Mouse (Mus musculus) intestine, embryonic 15.5 days (tissue): ENCODE measurements at regions not wholly inside any gene's neighbourhood (a gene's known extent, or its start where the extent isn't known, plus 50 kb on each side); places are given as distances from the start of the nearest gene placed in this dataset.

Experiments used
- ATAC-seq: fragments of 200-750 bp; cut with Nextera tagmentation; 2 replicates; pipeline ENCODE4 v1.8.0; 2017; ENCODE audit warnings: moderate TSS enrichment, moderate library complexity
- H3K27ac ChIP-seq: fragments of 300-500 bp; sonication (generic); 2 replicates; pipeline ENCODE4 v1.5.1; 2015; ENCODE audit warnings: mild to moderate bottlenecking, inconsistent platforms
- H3K27me3 ChIP-seq: fragments of 300-500 bp; sonication (generic); replicated peaks from 2 replicates; pipeline ENCODE4 v1.6.1; 2015; ENCODE audit warnings: inconsistent platforms
- H3K36me3 ChIP-seq: fragments of 300-500 bp; sonication (generic); 2 replicates; pipeline ENCODE4 v1.6.1; 2015; ENCODE audit warnings: inconsistent platforms
- H3K4me1 ChIP-seq: fragments of 300-500 bp; sonication (generic); replicated peaks from 2 replicates; pipeline ENCODE4 v1.6.1; 2015; ENCODE audit warnings: inconsistent platforms
- H3K4me2 ChIP-seq: fragments of 300-500 bp; sonication (generic); replicated peaks from 2 replicates; pipeline ENCODE4 v1.6.1; 2015; ENCODE audit warnings: mild to moderate bottlenecking, inconsistent platforms
- H3K4me3 ChIP-seq: fragments of 300-500 bp; sonication (generic); replicated peaks from 2 replicates; pipeline ENCODE4 v1.5.1; 2015; ENCODE audit warnings: inconsistent platforms
- H3K9ac ChIP-seq: fragments of 300-500 bp; sonication (generic); 2 replicates; pipeline ENCODE4 v1.6.1; 2015; ENCODE audit warnings: inconsistent platforms
- H3K9me3 ChIP-seq: fragments of 300-500 bp; sonication (generic); 2 replicates; pipeline ENCODE4 v1.6.1; 2016; ENCODE audit warnings: inconsistent platforms
- WGBS: fragments of 180-500 bp; shearing (Covaris S2); methylation state at CpG from one replicate; pipeline ENCODE4 v1.1.7; 2015; 5-methylcytosine and 5-hydroxymethylcytosine counted together

DNA sequence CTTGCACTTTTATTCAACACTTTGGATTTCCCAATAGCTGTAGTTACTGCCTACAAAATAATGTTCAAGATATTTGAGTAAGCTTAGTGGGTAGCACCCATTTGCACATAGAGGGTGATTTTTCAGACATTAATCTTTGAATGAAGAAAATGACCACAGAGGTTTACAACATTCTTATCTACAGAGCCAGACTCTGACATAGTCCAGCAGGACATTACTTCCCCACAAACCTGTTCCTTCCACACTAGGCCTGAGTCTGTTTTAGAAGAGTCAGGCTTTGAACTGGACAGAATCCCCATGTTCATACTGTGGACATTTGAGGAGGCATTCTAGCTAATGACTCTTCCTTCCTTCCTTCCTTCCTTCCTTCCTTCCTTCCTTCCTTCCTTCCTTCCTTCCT, 233.6 kb upstream of the P2ry1 start:
- Histone ChIP-seq H3K36me3 (no peaks in the 10 kb centered on the region), H3K4me3 (no peak overlapping the region), H3K4me2 (no peak overlapping the region), H3K9ac (no peak overlapping the region), H3K27me3 (no peaks in the 10 kb centered on the region), H3K27ac (no peak overlapping the region), H3K4me1 (no peaks in the 10 kb centered on the region), H3K9me3 (no peaks in the 10 kb centered on the region)
- ATAC-seq: no peak

DNA sequence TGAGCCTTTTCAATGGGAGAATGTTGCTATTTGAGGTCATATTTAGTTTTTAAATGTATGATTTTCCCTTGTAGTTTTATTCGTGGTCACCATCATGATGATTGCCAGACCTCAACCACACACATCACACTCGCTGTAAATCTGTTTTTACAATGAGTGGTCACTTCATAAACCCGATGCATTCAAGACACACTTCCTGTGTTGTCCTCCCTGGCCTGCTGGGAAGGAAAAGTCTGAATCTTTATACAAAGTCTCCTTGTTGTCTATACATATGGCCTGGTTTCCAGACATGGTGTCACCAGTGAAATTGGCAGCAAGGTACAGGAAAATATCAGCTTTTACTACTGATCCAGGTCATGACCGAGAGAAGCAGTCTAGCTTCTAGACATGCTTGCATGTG, 230.7 kb upstream of the P2ry1 start:
- Histone ChIP-seq H3K9ac (no peak overlapping the region), H3K9me3 (no peaks in the 10 kb centered on the region), H3K27me3 (no peaks in the 10 kb centered on the region), H3K36me3 (no peaks in the 10 kb centered on the region), H3K4me3 (no peak overlapping the region), H3K27ac (no peak overlapping the region), H3K4me2 (no peak overlapping the region), H3K4me1 (no peaks in the 10 kb centered on the region)
- no peak for ATAC-seq
- WGBS: 54% methylated on average over 4 of the region's 4 CpGs

DNA sequence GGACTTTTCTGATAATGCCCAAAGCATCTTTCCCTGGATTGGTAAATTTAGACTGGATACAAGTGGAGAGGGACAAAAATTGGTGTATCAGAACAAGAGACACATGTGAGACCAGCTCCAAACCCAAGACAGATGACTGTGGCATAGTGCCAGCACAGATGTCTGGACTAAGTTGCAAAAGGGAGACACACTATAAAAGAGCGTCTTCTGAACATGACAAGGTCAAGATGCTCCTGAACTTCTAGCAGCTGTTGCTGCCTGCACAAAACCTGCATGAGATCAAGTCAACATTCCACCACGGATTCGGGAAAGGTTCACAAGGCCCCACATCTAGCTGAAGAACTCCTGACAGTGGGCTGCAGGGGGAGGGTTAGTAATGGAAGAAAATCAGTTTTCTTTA, 229.2 kb upstream of the P2ry1 start:
- H3K4me1 ChIP-seq: no peaks in the 10 kb centered on the region
- no peak overlapping the region for H3K27ac ChIP-seq
- H3K4me3 ChIP-seq: no peak overlapping the region
- 48% methylated on average over 3 of the region's 3 CpGs for WGBS
- H3K36me3 ChIP-seq: no peaks in the 10 kb centered on the region
- no peaks in the 10 kb centered on the region for H3K9me3 ChIP-seq
- H3K4me2 ChIP-seq: no peak overlapping the region
- peak; percentile 39; the same call in 1 of the 2 replicates for ATAC-seq
- H3K9ac ChIP-seq: no peak overlapping the region
- H3K27me3 ChIP-seq: no peaks in the 10 kb centered on the region

DNA sequence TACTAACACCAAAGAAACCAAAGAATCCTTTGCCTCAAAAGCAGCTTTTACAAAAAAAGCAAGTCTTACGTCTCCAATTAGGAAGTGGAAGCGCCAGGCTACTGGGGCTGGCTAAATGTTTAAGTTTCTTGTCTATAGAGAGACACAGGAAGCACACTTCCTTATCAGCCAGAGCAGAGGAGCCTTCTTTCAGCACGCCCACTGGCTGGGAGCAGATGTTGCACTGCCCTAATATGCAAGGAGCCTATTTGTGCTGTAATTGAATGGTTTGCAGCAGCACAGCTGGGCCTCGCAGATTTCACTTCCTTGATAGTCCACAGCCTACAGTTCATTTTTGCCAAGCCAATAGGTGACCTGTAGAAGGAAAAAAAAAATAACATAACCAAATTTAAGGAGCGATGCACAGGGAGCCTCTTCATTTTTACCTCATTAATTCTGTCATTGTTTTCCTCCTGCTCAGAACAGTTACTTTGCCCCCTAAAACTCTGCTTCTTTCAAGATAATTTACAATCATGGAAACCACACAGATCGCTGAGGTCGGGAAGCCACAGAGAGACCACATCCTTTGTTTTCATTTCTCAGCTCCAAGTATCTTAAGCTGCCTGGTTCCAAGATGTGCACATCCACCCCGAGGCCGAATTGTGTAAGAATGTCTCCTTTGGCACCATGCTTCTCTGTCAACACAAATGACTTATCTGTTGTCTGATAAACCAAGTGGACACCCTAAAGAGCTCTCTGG, 217.3 kb upstream of the P2ry1 start:
- peak; percentile 88 for ATAC-seq
- 43% methylated on average over 9 of the region's 9 CpGs for WGBS

DNA sequence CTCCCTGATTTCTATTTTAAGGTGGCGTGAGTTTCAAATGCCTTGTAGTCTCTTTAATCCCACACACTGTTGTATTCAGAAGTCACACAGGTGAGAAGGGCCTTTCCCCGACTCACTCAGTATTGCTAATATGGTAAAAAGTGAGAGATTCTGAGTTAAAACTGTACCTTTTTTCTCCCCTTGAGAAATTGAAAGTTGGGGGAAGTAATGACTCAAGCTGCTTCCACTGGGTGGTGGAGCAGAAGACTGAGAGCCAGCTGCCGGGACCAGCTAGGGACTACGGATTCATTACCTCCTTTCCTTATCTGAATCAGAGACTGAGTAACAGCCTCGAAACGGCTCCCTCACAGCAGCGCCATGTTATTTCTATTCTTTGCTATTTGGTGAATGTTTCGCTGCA, 214.6 kb upstream of the P2ry1 start:
- Histone ChIP-seq H3K4me3 (no peak overlapping the region), H3K4me1 (no peaks in the 10 kb centered on the region), H3K4me2 (no peak overlapping the region), H3K9me3 (no peaks in the 10 kb centered on the region), H3K36me3 (no peaks in the 10 kb centered on the region), H3K9ac (no peak overlapping the region), H3K27ac (no peak overlapping the region), H3K27me3 (no peaks in the 10 kb centered on the region)
- WGBS: 80% methylated on average over 8 of the region's 8 CpGs
- ATAC-seq: no peak

More for the DNA sequence above, 217.3 kb upstream of the P2ry1 start:
- H3K27me3 ChIP-seq: no peaks in the 10 kb centered on the region
- no peaks in the 10 kb centered on the region for H3K36me3 ChIP-seq
- H3K27ac ChIP-seq: no peak overlapping the region
- H3K4me1 ChIP-seq: no peaks in the 10 kb centered on the region
- H3K4me3 ChIP-seq: no peak overlapping the region
- H3K4me2 ChIP-seq: no peak overlapping the region
- H3K9ac ChIP-seq: no peak overlapping the region
- H3K9me3 ChIP-seq: no peaks in the 10 kb centered on the region

DNA sequence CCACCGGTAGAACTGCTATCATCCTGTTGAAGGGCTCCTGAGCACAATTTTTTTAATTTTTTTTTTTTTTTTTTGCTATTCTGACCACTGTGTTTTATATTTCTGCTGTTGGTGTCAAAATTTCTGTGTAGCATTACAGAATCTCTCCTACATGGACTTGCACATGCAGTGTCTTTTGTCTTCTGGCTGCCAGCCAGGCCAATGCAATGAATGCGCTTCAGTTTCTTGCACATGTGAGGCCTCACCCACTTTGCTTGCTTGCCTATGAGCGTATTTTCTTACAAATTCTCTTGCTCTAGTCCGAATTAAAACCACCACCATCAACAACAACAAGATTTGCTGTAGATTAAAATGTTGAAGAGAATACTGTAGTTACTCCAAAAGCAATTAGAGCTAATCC, 213.2 kb upstream of the P2ry1 start:
- H3K27me3 ChIP-seq: no peaks in the 10 kb centered on the region
- WGBS: 76% methylated on average over 4 of the region's 4 CpGs
- no peak overlapping the region for H3K27ac ChIP-seq
- H3K36me3 ChIP-seq: no peaks in the 10 kb centered on the region
- H3K9ac ChIP-seq: no peak overlapping the region
- ATAC-seq: no peak
- no peak overlapping the region for H3K4me3 ChIP-seq
- H3K4me1 ChIP-seq: no peaks in the 10 kb centered on the region
- no peaks in the 10 kb centered on the region for H3K9me3 ChIP-seq
- no peak overlapping the region for H3K4me2 ChIP-seq

DNA sequence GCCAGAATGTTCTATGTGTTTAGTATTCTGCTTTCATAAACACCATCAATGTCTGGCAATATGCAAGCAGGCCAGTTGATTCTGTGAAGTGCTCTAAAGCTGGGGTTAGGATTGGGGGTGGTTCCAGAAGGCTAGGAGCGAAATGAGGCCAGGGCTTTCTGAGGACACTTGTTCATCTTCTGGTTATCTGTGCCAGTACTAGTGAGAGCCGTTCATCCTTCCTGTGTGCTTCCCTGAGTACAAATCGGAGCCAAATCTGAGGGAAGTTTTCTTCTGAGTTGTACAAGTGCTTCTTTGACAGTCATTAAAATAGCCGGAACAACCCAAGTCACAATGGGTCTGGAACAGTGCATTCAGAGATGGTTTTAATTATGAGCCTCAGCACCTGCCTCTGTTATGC, 210.4 kb upstream of the P2ry1 start:
- H3K27ac ChIP-seq: no peak overlapping the region
- no peak for ATAC-seq

DNA sequence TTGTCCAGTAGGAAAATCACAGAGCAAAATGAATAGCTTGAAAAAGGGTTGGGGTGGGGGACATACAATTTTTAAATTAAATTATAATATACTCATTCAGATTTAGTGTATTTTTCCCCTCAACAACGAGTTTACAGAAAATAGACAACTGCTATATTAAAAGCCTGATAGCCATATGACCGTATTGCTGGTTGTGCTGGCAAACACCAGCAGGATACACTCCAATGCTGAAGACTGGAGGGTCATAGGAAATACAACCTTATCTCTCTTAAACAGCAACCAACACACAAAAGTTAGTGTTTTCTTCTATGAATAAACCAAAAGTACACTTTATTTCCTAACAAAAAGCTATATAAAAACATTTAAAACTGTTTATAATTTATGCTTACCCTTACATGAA, 206.4 kb upstream of the P2ry1 start:
- H3K9ac ChIP-seq: no peak overlapping the region
- H3K36me3 ChIP-seq: no peaks in the 10 kb centered on the region
- H3K4me2 ChIP-seq: no peak overlapping the region
- no peak for ATAC-seq
- 80% methylated on average over 2 of the region's 2 CpGs for WGBS
- no peak overlapping the region for H3K27ac ChIP-seq
- H3K9me3 ChIP-seq: no peaks in the 10 kb centered on the region
- no peaks in the 10 kb centered on the region for H3K4me1 ChIP-seq
- H3K4me3 ChIP-seq: no peak overlapping the region
- H3K27me3 ChIP-seq: no peaks in the 10 kb centered on the region

More for the DNA sequence above, 210.4 kb upstream of the P2ry1 start:
- Histone ChIP-seq H3K9me3 (no peaks in the 10 kb centered on the region), H3K27me3 (no peaks in the 10 kb centered on the region), H3K4me1 (no peaks in the 10 kb centered on the region), H3K4me2 (no peak overlapping the region), H3K36me3 (no peaks in the 10 kb centered on the region), H3K4me3 (no peak overlapping the region), H3K9ac (no peak overlapping the region)
- 71% methylated on average over 4 of the region's 4 CpGs for WGBS

DNA sequence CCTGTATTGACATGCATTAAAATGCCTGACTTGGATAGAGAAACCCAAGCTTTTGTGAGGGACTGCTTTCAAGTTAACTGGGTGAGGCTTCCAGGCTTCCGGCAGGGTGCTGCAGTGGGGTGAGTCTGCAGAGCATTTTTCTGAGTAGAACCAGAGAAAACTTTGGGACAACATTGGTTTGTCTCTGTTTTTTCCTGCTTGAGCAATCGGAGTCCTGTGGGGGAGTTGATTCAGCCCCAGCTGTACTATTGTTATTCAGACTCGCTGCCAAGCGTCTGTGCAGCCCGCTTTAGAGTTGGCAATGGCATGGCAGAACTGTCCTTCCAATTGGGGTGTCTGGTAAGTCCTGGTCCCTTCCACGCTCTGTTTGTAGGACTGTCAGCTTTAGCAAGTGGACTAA, 204.8 kb upstream of the P2ry1 start:
- no peak for ATAC-seq
- no peaks in the 10 kb centered on the region for H3K4me1 ChIP-seq
- H3K27me3 ChIP-seq: no peaks in the 10 kb centered on the region
- WGBS: 81% methylated on average over 6 of the region's 6 CpGs
- no peak overlapping the region for H3K4me3 ChIP-seq
- H3K36me3 ChIP-seq: no peaks in the 10 kb centered on the region
- no peak overlapping the region for H3K4me2 ChIP-seq
- no peak overlapping the region for H3K27ac ChIP-seq
- H3K9me3 ChIP-seq: no peaks in the 10 kb centered on the region
- no peak overlapping the region for H3K9ac ChIP-seq

DNA sequence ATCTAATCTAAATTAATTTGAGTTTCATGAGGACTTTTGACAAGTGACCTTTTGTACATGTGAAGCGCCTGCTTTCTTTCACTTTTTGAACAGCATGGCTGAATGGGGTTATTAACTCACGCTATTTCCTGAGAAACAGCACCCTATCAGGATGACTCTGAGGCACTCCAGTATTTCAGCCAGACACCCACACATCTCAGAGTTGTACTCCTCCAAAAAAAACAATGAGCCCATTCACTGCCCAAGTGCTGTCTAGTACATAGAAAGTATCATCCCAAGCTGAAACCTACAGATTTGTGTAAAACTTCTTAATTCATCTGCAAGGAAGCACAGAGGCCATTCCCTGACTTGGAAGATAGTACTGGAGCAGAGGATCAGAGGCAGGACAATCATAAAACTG, 204.1 kb upstream of the P2ry1 start:
- Histone ChIP-seq H3K9me3 (no peaks in the 10 kb centered on the region), H3K27ac (no peak overlapping the region), H3K36me3 (no peaks in the 10 kb centered on the region), H3K4me1 (no peaks in the 10 kb centered on the region), H3K27me3 (no peaks in the 10 kb centered on the region), H3K4me3 (no peak overlapping the region), H3K4me2 (no peak overlapping the region), H3K9ac (no peak overlapping the region)
- ATAC-seq: no peak
- whole genome bisulfite sequencing: 78% methylated on average over 2 of the region's 2 CpGs

DNA sequence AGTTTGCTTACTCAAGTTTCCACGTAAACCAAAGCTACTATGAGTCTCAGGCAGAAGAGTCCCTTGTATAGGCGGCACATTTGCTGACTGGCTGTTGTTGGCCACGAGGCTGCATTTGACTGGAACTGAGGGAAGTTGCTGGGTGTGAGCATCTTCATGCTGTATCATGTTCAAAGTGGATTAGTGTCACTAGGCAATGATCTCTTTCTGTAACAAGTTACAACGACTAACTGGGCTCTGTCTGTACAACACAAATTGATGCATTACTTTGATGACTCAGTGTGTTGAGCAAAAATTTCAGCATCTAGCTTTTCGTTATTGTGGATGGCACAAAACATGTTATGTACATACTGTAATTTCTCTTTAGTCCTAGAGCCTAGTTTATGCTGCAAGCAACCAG, 203.7 kb upstream of the P2ry1 start:
- Histone ChIP-seq H3K27ac (no peak overlapping the region), H3K4me1 (no peaks in the 10 kb centered on the region), H3K9ac (no peak overlapping the region)

DNA sequence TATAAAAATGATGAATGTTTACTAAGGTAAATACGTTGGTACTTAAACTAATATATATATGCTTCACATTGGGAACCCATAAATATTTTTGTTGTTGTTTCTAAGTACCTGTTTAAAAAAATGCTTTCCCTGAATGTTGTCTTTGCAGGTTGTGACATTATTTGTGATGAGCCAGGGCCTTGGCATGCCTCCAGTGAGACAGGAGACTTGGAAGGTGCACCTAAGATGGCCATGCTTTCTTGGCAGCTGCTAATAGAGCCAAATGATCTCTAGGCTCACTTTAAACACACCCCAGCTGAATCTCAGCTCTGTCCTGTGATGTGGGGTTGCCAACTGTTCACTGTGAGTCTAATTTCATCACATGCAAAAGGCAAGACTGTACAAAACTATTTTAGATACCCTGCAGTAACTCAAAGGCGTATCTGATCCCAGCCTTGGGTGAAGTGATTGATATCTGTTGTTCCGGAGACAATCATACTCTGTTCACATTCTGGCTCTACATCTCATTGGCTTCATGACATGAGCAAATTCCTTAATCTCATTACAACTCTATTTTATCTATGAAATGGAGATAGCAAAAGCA, 197.8 kb upstream of the P2ry1 start:
- Histone ChIP-seq H3K27ac (no peak overlapping the region), H3K36me3 (no peaks in the 10 kb centered on the region), H3K9ac (no peak overlapping the region), H3K9me3 (no peaks in the 10 kb centered on the region), H3K27me3 (no peaks in the 10 kb centered on the region), H3K4me1 (no peaks in the 10 kb centered on the region), H3K4me3 (no peak overlapping the region), H3K4me2 (no peak overlapping the region)
- 78% methylated on average over 3 of the region's 3 CpGs for WGBS
- ATAC-seq: no peak

More for the DNA sequence above, 203.7 kb upstream of the P2ry1 start:
- no peak overlapping the region for H3K4me3 ChIP-seq
- H3K27me3 ChIP-seq: no peaks in the 10 kb centered on the region
- ATAC-seq: no peak
- H3K9me3 ChIP-seq: no peaks in the 10 kb centered on the region
- no peak overlapping the region for H3K4me2 ChIP-seq
- H3K36me3 ChIP-seq: no peaks in the 10 kb centered on the region
- WGBS: 74% methylated on average over 5 of the region's 5 CpGs

DNA sequence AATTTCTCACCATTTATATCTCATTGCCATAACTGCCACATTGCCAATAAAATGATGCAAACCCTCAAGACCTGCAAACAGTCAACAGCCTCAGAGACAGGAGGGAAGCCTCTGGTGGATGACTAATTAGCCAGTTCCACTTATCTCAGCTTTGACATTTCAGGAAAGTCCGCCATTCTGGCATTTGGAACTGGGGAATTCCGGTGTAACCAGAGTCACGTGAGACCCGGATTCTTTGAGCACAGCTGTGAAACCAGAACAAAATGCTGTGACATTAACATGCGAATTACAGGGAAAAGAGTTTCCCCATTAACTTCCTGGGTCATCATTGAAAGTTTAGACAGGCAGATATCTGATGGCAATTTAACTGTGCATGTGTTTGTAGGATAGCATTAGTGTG, 190.7 kb upstream of the P2ry1 start:
- ATAC-seq: no peak
- H3K4me1 ChIP-seq: no peaks in the 10 kb centered on the region

More for the DNA sequence above, 190.7 kb upstream of the P2ry1 start:
- Histone ChIP-seq H3K27ac (no peak overlapping the region), H3K9ac (no peak overlapping the region), H3K27me3 (no peaks in the 10 kb centered on the region), H3K36me3 (no peaks in the 10 kb centered on the region), H3K4me2 (no peak overlapping the region), H3K4me3 (no peak overlapping the region), H3K9me3 (no peaks in the 10 kb centered on the region)
- 63% methylated on average over 5 of the region's 5 CpGs for WGBS
